Mouse (Mus musculus) liver, embryonic 14.5 days (tissue): Measurements from ENCODE around the gene Polr1d. TPM values are rescaled to one million over a fixed set of nuclear protein-coding genes. Genes with fewer than 3 reads are reported as not detected.

Source experiments
- ATAC-seq: fragments of 200-750 bp; cut with Nextera tagmentation; 2 replicates; pipeline ENCODE4 v1.8.0; 2017; ENCODE audit warnings: moderate number of reproducible peaks, mild to moderate bottlenecking, moderate library complexity; ENCODE audit not compliant: insufficient read depth
- DNase-seq, 3 experiments: peaks; one replicate each; pipeline ENCODE4 v3.0.0-alpha.2; 2012 to 2013; ENCODE audit warnings: low read depth in 3 of 3, low spot score in 3 of 3
- H3K27ac ChIP-seq: fragments of 300-500 bp; sonication (generic); 2 replicates; pipeline ENCODE4 v1.5.1; 2014; ENCODE audit warnings: moderate library complexity, mild to moderate bottlenecking, control low read depth, inconsistent platforms
- H3K27me3 ChIP-seq: fragments of 300-500 bp; sonication (generic); 2 replicates; pipeline ENCODE4 v1.6.1; 2014; ENCODE audit warnings: mild to moderate bottlenecking, low read length, moderate library complexity; ENCODE audit not compliant: control insufficient read depth, insufficient read depth
- H3K36me3 ChIP-seq: fragments of 300-500 bp; sonication (generic); replicated peaks from 2 replicates; pipeline ENCODE4 v1.6.1; 2014; ENCODE audit warnings: low read depth; ENCODE audit not compliant: control insufficient read depth, insufficient read depth
- H3K4me1 ChIP-seq, 2 experiments: fragments of 200-500 bp in 1 of 2; fragments of 300-500 bp in 1 of 2; sonication (generic) in 1 of 2; replicated peaks; 2 replicates each; pipeline ENCODE4 v1.6.1; 2012 to 2014; ENCODE audit warnings: antibody characterized with exemption in 1 of 2, inconsistent platforms in 1 of 2, low read length in 1 of 2; ENCODE audit not compliant: control insufficient read depth in 2 of 2, insufficient read depth in 2 of 2
- H3K4me2 ChIP-seq: fragments of 300-500 bp; sonication (generic); 2 replicates; pipeline ENCODE4 v1.6.1; 2014; ENCODE audit warnings: low read depth, mild to moderate bottlenecking, control low read depth, moderate library complexity
- H3K4me3 ChIP-seq, 2 experiments: fragments of 200-500 bp in 1 of 2; fragments of 300-500 bp in 1 of 2; sonication (generic) in 1 of 2; 2 replicates each; pipeline ENCODE4 v1.5.1; 2012 to 2014; ENCODE audit warnings: low read depth in 2 of 2, low read length in 2 of 2, mild to moderate bottlenecking in 2 of 2, control low read depth in 1 of 2, inconsistent platforms in 1 of 2, moderate library complexity in 1 of 2; ENCODE audit not compliant: insufficient read depth in 1 of 2
- H3K9ac ChIP-seq: fragments of 300-500 bp; sonication (generic); replicated peaks from 2 replicates; pipeline ENCODE4 v1.6.1; 2014; ENCODE audit warnings: mild to moderate bottlenecking, control low read depth, moderate library complexity
- H3K9me3 ChIP-seq: fragments of 300-500 bp; sonication (generic); 2 replicates; pipeline ENCODE4 v1.6.1; 2016; ENCODE audit warnings: low read length, mixed read lengths; ENCODE audit not compliant: control insufficient read depth
- CTCF ChIP-seq: IDR thresholded peaks from 2 replicates; pipeline ENCODE4 v1.5.1; 2016; ENCODE audit warnings: antibody characterized with exemption, low read depth, control low read depth
- EP300 ChIP-seq: IDR thresholded peaks from 2 replicates; pipeline ENCODE4 v1.6.1; 2016; ENCODE audit warnings: antibody characterized with exemption, low read depth
- WGBS: fragments of 180-500 bp; shearing (Covaris S2); extraction: QIAGEN DNeasy Blood & Tissue Kit; methylation state at CpG from one replicate; pipeline ENCODE4 v1.1.7; 2014; ENCODE audit not compliant: insufficient replicate concordance; 5-methylcytosine and 5-hydroxymethylcytosine counted together
- polyA plus RNA-seq, 2 experiments: library from polyadenylated mRNA; depleted of rRNA in 1 of 2; stranded (reverse) in 1 of 2; unstranded in 1 of 2; fragments of >200 nt; fragmentation: Nextera tagmentation in 1 of 2; extraction: Ambion mirVana in 1 of 2; gene quantifications; 2 replicates each; pipeline versions ENCODE4 v1.2.1 to v1.2.3; 2012 to 2014

The Polr1d gene
- polyA plus RNA-seq, 2 experiments = 58.6 to 87.1 TPM

GRCm38 (mm10) chr5:147107276-147107675 lies 30.4 kb downstream of the Polr1d start:
- Histone ChIP-seq H3K9ac (no peak overlapping the region), H3K9me3 (no peaks in the 10 kb centered on the region), H3K36me3 (0 out of 2 replicates have a peak, but pooled peaks cover 3% of the 10 kb centered on the region), H3K27ac (no peak overlapping the region), H3K27me3 (no peaks in the 10 kb centered on the region), H3K4me2 (no peak overlapping the region), H3K4me1 (no peaks in the 10 kb centered on the region), H3K4me3 (no peak overlapping the region)
- no peak for TF ChIP-seq EP300
- TF ChIP-seq CTCF = no peak
- ATAC-seq (no peak), DNase-seq (no peak)
- WGBS = 84% methylated on average over 3 of the region's 3 CpGs

- H3K36me3 ChIP-seq = 0 out of 2 replicates have a peak, but pooled peaks cover 3% of the 10 kb centered on the region
- H3K4me3 ChIP-seq = no peak overlapping the region
- peaks cover 2% of the 10 kb centered on the region for H3K9me3 ChIP-seq
- 80% methylated on average over 13 of the region's 13 CpGs for WGBS
- ATAC-seq (no peak), DNase-seq (no peak)
- H3K4me1 ChIP-seq = no peaks in the 10 kb centered on the region
- no peak overlapping the region for H3K9ac ChIP-seq
- TF ChIP-seq EP300 = no peak
- TF ChIP-seq CTCF = no peak
- H3K27ac ChIP-seq = no peak overlapping the region
- no peaks in the 10 kb centered on the region for H3K27me3 ChIP-seq
- no peak overlapping the region for H3K4me2 ChIP-seq
These were observed 32.2 kb downstream of the Polr1d start for GRCm38 (mm10) chr5:147108861-147109591.

- no peak overlapping the region for H3K4me3 ChIP-seq
- H3K4me1 ChIP-seq = no peaks in the 10 kb centered on the region
- DNase-seq (no peak), ATAC-seq (no peak)
- H3K9me3 ChIP-seq = peaks cover 2% of the 10 kb centered on the region
- H3K36me3 ChIP-seq = 0 out of 2 replicates have a peak, but pooled peaks cover 3% of the 10 kb centered on the region
- 66% methylated on average over 7 of the region's 7 CpGs for WGBS
- no peak overlapping the region for H3K4me2 ChIP-seq
- no peak overlapping the region for H3K9ac ChIP-seq
- H3K27me3 ChIP-seq = no peaks in the 10 kb centered on the region
- TF ChIP-seq CTCF (no peak), EP300 (no peak)
- H3K27ac ChIP-seq = no peak overlapping the region
These were observed 37.9 kb downstream of the Polr1d start for GRCm38 (mm10) chr5:147114738-147115137.

GRCm38 (mm10) chr5:147115631-147116030 lies 38.8 kb downstream of the Polr1d start:
- Histone ChIP-seq H3K36me3 (0 out of 2 replicates have a peak, but pooled peaks cover 3% of the 10 kb centered on the region), H3K27ac (no peak overlapping the region), H3K4me3 (no peak overlapping the region), H3K27me3 (no peaks in the 10 kb centered on the region), H3K4me1 (no peaks in the 10 kb centered on the region), H3K9me3 (peaks cover 2% of the 10 kb centered on the region), H3K4me2 (no peak overlapping the region), H3K9ac (no peak overlapping the region)
- 78% methylated on average over 4 of the region's 4 CpGs for WGBS
- DNase-seq = no peak
- TF ChIP-seq CTCF (peak; percentile 58), EP300 (no peak)
- no peak for ATAC-seq

GRCm38 (mm10) chr5:147117027-147117426 lies 40.2 kb downstream of the Polr1d start:
- H3K4me2 ChIP-seq = no peak overlapping the region
- ATAC-seq (no peak), DNase-seq (no peak)
- WGBS = 31% methylated on average over 6 of the region's 6 CpGs
- H3K4me1 ChIP-seq = no peaks in the 10 kb centered on the region
- H3K9me3 ChIP-seq = peaks cover 2% of the 10 kb centered on the region
- no peak overlapping the region for H3K4me3 ChIP-seq
- no peak for TF ChIP-seq EP300
- TF ChIP-seq CTCF = no peak
- H3K27ac ChIP-seq = no peak overlapping the region
- H3K9ac ChIP-seq = no peak overlapping the region
- no peaks in the 10 kb centered on the region for H3K27me3 ChIP-seq
- H3K36me3 ChIP-seq = no peaks in the 10 kb centered on the region
